Mouse (Mus musculus): ENCODE measurements at regions not wholly inside any gene's neighbourhood (a gene's known extent, or its start where the extent isn't known, plus 50 kb on each side); places are given as distances from the start of the nearest gene placed in this dataset.

DNA sequence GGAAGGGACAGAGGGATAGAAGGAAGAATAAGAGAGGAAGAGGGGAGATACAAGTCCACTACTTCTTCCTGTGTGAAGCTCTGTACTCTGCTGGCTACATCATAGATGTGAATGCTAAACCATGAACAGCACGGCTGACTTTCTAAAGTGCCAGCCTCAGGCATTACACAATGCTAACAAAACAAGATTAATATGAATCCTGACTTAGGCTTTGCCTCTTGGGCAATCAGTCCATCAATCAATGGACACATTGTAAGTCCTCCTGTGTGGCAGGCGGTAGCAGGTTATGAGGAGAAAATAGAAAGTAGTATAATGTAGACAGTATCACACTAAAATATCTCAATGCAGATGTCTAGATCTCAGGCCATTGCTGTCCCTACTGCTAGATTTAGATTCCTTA, 203.6 kb upstream of the Nrip1 start:
- DNase-seq = no peak

DNA sequence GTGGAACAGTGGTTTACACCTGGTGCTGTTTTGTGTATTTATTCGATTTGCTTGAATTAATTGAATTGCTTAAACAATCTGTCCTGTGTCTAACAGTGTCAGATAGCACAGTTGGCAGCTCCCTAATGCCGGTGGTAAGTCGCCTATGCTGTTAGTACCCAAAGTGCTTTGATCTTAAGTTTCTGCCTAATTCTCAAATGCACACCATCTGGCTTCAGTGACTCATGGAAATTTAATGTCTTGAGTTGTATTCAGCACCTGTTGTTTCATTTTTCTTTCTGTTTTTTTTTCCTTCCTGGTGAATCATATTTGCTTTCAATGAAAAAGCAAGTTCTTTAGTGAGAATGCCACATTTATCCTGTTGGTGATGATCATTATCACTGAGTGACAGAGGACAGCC, 201.7 kb upstream of the Nrip1 start:
- no peak for DNase-seq

DNA sequence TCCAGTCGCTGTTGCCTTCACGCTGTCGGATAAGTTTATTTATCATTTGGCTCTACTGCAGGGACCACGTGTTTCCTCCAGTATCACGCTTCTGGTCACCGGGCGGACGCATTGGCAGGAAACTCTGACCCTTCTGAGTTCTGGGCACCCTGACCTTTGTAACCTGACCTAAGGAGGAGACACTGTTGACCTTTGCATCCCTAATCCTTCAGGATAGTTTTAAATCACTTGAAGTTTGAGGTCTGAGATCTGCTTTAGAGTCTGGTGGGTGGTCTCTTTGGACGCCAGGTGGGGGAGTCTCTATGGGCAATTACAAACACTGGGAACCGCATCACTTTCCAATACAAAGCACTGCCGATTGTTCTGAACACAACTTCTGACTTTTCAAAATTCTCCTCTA, 192.6 kb upstream of the Nrip1 start:
- no peak for DNase-seq

DNA sequence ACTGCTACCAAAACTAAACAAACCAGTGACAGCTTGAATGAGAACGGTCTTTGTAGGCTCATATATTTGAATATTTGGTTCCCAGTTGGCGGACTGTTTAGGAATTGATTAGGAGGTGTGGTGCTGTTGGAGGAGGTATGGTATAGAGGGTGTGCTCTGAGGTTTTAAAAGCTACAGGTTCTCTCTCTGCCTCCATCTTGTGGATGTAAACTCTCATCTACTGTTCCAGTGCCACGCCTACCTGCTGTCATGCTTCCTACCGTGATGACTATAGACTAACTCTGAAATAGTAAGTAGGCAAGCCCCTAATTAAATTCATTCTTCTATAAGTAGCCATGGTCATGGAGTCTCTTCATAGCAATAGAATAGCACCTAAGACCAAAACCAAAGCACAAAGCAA, 181.2 kb upstream of the Nrip1 start:
- DNase-seq = no peak

DNA sequence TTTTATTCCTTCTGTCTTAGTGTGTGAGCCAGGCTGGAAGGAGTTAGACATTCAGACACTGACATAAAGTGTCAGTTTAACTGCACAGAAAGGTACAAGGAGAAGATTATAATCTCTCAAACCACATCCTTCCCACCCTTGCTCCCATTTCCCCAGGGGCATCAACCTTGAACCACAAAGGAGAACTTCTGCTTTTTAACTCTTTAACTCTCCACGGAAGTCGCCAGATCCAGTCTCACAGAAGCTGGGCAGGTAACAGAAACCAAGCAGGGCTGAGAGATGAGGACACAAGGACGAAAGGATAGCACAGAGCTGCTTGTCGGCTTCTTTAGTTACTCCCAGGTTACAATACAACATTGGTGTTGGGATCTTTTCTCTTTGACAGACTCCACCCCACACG, 176.0 kb upstream of the Nrip1 start:
- DNase-seq = no peak

DNA sequence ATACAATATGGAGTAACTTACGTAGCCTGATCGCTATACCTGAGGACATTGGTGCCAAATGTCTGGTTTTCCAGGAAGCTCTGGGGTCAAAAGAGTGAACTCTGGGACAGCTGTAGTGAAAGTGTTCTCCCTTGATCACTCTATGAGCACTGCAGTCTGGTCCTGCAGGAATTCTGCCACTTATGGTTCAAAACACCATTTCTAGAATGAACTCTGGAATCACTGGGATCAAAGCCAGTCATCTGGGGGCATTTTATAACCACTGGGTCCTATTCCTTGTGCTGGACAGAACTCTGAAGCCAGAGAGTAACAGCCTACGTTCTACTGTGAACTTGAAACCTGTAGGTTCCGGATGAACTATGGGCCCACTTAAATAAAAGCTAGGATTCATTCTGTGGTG, 173.5 kb upstream of the Nrip1 start:
- no peak for DNase-seq

DNA sequence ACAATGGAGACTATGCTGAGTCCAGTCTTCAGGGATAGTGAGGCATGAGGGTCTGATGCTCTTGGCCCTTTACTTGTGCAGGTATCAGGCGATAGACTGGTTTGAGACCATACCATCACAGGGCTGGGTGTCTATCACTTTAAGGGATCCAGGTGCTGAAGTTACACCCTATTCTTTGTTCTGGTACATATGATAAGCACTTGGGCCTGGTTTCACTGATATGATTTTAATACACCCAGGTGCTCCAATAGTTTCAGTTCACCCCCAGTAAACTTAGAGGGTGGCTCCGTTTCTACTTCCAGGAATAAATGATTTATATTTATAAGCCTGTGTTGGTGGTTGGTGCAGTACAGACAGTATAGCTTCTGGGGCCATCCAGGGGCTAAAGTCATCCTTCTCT, 173.0 kb upstream of the Nrip1 start:
- DNase-seq = no peak

DNA sequence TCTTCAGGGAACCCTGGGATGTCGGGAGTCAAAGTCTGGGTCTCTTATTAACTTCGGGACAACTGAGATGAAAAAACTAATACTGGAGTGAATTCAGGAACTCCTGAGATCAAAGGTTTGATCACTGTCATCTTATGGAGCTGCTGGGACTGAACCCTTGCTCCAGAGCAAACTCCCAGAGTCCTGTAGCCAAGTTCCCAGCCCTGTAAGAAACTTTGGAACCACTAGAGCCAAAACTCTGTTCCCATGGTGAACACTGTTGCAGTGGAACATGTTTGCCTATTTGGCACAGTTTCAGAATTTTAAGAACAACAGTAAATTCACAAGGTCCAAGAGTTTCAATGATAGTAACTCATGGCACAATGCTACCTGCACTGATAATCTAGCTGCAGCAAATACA, 172.3 kb upstream of the Nrip1 start:
- no peak for DNase-seq

DNA sequence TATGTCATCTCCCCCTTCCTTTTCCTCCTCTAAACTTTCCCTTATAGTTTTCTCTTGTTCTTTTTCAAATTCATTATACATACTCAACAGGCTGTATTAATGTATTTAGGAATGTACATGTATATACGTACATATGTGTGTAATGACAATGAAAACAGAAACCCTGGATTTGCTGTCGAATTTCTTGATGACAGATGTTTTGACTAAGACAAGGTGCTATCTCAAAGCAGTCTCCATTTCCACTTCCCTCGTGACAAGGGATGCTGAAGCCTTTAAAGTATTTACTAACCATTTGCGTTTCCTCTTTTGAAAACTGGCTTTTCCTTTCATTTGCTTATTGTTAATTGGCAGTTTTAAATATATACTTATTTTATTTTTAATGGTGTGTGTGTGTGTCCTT, 171.3 kb upstream of the Nrip1 start:
- DNase-seq = no peak

DNA sequence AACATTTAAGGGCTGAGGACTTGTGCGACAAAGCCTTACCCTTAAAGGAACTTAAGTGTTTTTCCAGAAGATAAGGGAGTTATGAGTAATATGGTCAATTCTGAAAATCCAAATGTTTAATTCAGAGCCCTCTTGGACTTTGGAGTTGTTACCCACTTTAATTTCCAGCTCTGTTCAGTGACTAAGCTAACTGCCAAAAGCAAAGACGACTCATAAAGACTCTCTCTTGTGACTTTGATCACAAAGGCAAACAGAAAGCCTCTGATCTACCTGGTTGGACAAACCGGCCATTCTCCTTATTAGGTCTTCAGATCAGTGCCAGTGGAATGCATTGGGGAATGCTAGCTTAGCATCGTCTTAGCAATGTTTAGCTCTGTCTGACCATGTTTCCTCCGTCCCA, 167.3 kb upstream of the Nrip1 start:
- no peak for DNase-seq

DNA sequence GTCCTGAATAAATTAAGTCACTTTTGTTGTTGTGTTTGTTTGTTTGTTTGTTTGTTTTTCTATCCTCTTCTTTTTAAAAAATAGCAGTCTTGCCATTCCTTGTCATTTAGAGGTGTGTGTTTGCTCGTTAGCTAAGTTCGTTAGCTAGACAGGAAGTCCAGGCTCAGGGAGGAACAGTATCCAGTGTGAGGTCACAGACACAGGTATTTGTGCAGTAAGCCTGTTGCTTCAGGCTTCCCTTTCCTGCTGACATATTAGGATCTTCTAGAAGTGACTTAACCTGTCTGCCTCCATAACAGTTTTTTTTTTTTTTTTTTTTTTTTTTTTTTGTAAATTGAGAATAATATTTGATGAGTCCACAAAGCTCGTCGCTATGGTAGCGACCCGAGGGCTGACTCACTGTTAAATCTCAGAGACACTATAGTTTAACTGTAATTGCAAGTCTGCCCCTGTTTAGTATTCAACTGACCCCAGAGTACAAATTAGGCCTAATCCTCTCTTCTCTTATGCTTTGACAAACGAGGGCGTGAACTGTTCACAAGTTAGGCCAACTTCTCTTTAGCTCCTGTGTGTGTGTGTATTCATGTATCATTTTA, 166.8 kb upstream of the Nrip1 start:
- DNase-seq = no peak

DNA sequence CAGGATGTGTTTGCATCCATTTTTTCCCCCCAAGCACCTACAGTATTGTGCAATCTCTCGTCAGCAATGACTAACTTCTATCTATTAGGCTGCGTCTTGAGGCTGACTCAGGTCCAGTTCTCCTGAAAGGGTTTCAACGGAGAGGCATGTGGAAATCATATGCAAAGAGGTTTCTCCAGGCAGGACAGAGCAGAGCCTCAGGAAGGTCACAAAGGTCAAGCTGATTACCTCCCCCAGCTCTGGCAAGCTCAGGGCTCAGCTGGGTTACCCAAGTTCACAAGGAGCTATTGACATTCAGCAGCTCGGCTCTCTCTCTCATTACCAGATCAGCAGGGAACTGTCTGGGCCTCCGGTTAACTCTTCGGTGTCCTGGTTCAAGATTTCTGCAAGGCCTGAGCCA, 166.0 kb upstream of the Nrip1 start:
- no peak for DNase-seq

DNA sequence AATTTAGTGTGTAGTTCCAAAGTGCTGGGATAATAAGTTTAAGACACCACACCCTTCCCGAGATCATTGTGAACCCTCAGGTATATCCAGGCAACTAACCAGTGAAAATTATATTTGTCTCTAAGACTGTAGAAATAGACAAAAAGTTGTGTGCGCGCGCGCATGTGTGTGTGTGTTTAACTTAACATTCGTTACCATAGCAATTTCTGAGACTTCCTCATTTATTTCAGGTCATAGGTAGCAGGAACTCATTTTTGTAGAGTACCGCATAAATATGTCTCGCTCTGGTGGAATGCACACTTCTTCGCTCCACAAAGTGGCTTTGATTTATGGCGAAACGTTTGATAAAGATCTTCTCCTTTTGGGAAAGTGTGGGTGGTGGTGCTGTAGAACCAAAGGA, 164.2 kb upstream of the Nrip1 start:
- DNase-seq = no peak

DNA sequence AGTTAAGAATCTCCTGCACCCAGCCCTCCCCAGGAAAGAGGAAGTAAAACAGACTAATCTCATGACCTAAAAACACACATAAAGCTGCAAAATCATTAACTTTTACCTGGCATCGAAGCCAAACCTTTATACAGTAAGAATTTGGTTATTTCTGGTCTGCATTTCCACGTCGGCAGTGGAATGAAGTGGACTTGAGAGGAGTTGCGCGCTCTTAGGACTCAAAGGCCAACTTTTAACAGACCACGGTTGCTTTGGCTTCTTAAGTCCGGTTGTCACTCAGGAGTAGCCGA, 159.2 kb upstream of the Nrip1 start:
- DNase-seq = no peak

DNA sequence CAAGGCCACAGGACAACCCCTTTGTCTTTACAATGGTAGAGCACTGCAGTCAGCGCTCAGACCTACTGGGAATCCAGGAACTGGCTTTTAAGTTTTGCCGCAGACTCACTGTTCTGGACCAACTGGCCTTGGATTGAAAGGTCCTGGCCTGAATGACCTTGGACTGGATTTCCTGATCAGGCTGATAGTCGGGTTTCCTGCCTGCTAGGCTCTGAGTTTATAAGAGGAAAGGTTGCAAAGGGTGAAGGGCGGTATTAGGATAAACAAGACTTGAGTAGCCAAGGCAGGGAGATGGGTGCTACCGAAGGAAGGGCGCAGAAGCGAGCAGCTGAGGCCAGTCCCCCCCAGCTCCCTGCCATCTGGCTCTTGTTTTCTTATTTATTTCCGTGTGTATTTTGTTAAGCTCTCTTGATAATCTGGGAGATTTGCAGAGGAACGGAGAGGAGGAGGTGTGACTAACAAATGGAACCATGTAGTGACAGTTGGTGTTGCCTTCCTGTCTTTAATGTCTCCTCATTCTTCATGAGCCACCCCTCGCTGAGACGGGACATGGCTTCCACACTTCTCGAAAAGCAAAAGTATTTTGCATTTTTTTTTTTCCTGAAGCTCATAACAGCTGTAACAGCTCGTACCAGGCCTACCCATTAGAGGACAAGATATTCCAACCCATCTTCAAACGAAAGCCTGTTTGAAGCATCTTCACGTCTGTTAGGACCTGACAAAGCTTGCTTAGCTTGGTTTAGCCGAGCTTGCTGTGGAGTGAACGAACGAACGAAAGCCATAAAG, 158.7 kb upstream of the Nrip1 start:
- no peak for DNase-seq

DNA sequence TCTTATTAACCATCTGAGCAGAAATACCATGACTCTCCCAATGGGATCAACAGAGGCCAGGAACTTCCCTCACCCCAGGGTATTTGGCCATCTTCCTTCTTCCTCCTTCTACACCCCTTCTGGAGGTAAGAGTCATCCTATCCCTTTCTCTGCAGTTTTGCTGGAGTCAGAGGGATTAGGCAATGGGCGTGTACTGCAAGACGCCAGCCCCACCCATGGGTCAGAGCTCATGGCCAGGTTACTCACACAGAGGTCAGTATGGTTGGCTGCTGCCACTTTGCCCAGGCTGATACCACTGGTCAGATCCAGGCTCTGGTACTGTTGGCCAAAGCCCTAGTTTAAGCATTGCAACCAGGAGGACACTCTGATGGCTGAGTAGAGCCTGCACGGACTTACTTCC, 157.3 kb upstream of the Nrip1 start:
- no peak for DNase-seq

DNA sequence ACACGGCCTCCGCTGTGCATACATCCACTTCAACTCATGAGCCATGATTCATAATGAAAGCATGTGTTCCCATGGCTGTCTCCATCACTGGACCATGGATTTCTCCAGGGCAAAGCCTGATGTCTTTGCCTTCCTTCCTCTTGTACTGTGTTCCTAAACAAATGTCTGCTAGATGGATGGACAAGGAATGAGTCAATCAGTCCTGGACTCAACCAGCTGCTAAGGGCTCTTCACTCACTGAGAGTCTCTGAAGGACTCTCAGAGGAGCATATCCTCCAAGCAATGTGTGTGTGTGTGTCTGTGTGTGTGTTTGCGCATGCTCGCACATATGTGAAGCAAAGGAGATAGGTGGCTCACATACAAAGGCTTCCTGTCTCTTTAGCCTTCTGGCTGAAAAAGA, 156.0 kb upstream of the Nrip1 start:
- DNase-seq = no peak

DNA sequence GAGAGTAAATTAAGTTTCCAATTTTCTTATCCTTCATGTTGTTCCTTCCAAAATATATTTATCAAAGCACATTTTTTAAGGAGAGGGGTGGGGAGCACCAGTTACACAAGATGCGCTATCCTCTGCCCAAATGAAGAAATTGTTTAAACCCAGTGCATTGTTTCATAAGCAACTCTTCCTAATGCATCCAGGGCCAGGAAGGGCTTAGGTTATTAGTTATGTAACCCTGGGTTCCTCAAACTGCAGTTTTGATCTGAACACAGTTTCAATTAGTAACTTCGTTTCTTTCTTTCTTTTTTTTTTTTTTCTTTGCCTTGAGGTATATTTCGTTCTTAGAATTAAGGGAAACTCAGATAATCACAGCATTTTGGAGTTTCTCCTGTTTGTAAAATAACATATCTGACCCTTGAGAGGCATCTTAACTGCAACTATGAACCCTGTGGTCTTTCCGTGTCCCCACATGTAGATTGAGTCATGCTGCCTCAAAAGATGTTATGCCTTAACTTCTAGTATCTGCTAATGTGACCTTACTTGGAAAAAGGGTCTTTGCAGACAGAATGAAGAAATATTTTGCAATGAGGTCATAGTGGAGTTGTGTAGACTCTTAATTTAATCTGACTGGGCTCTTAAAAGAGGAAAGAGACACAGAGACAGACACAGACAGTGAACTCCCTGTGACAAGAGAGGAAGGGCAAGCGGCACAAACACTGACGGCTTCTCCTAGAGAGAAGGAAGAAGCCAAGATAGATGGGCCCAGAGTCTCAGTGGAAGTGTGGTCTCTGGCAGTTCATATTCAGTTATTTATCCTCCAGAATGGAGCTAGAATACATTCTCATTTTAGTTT, 153.7 kb upstream of the Nrip1 start:
- no peak for DNase-seq

DNA sequence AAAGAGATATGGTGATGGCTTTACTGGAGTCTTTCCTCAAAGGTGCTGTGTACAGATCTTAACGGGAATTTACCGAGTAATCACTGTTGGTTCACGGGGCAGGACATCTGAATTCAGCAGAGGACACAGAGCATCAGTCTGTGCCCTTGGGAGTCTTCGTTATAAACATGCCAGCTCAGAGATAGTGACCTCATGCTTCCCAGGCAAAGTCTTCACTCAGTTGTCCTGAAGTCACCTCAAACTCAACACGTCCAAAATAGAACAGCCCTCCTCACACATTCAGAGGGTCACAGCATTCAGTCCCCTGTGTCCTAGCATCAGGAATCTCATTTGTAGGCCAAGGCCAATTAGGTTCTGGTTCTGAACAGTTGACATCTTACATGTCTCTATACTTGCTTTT, 151.9 kb upstream of the Nrip1 start:
- DNase-seq = no peak

DNA sequence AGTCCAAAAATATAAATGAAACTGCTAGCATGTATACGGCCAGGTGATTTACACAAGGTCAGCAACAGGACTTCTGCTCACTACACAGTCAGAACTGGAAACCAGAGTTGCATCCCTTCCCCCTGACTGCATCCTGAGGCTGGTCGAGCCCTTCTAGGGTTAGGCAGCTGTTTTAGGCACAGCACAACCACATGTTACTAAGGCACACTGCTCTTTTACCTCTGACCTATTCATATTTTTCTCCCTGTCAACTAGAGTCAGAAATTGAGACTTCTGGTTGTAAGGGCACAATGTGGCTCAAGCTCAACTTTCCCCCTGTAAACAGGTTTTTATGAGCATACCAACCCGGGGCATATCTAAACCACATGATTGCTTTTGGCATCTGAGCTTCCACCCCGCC, 151.3 kb upstream of the Nrip1 start:
- DNase-seq = no peak

DNA sequence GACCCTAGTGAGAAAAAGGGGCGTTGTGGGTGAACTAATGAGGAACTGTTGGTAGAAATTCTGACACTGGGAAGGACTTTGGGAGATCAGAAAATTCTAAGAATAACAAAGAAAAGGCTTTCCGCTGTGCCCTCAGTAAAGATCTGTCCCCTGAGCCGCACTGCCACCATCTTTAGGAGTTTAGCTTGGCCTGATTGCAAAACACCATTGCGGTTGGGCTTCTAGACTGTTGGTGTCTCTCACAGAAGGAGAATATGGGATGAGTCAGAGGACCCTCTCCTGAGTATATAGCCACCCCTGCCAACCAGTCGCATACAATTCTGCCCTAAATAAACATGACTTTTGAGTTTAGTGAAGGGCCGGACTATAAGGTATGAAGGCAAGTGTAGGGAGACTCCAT, 147.5 kb upstream of the Nrip1 start:
- no peak for DNase-seq

DNA sequence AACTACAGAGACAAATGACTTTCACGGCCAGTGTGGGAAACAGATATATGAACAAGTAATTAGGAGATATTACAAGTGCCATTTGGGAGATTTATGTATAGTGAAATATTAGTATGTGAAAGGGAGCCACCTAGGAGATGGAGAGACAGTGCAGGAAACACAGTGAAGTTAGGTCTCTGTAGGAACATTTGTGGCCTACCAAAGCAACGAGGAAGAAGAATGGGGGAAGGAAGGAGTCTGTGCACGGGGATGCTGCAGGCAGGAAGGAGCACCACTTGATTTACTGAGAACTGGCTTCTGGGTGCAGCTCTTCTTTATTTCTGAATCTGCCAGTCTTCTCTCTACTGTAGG, 147.0 kb upstream of the Nrip1 start:
- DNase-seq = no peak

DNA sequence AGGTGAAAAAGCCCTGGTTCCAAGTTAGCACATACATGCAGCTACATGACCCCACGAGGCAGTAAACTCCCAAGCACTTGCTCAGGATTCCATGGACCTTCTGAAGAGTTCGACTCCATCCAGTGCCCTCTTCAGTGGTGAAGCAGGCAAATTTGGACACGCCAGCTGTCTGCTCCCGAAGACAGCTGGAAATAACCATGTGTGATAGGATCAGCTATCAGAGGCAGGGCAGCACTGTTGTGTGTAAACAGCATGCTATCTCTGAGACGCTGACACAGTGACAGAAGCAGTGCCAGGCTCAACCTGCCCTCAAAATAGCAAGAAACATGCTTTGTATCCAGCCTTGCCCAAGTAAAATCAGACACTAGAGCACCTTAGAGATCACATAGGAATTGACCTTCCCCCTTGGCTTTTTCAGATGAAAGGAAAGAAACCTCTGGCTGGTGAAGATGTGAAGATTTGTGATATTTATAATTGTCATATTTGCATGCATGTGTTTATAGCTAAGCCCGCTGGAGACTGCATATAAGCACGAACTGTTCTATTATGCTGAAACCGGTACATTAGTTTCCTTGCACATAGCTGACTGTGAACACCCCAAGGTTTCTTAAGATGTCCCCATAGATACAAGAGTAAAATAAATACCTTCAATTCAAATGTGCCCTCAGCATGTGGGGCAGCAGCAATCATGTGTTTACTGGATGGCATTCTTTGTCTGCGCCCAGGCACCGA, 146.4 kb upstream of the Nrip1 start:
- DNase-seq = no peak

All from adrenal gland, postnatal 25 days (tissue).